Mouse (Mus musculus): ENCODE measurements around the gene Keg1. TPM values are rescaled to one million over a fixed set of nuclear protein-coding genes. Genes with fewer than 3 reads are reported as not detected.

Gene Keg1
- total RNA-seq, 2 experiments from 2014 or later: 3.3 to 5.8 TPM

GRCm38 (mm10) chr19:12762212-12763130 lies 66.9 kb downstream of the Keg1 start:
- no peak for DNase-seq

- DNase-seq: no peak
These were observed 69.7 kb downstream of the Keg1 start, which contains the start of gene Cntf for GRCm38 (mm10) chr19:12765308-12765707. TSS of gene Cntf (minus strand) at chr19:12765632.

Other genes with a start within 250 kb of the Keg1 start
- 10 to 100 TPM; 15.1 to 16.1 TPM for gene Mpeg1, start 235.0 kb upstream of the Keg1 start, total RNA-seq (2021)
- gene Dtx4, start 194.3 kb upstream of the Keg1 start, total RNA-seq (2021): 10 to 100 TPM; 22.5 to 24.4 TPM
- gene Fam111a, start 150.0 kb upstream of the Keg1 start, total RNA-seq (2021): 10 to 100 TPM; 11.9 to 14.8 TPM
- gene Gm4952, start 95.8 kb upstream of the Keg1 start, total RNA-seq (2021): 10 to 100 TPM; 20.3 to 53.3 TPM
- gene Glyat, start 62.5 kb upstream of the Keg1 start, total RNA-seq (2021): 1 to 10 TPM; 4.0 to 6.2 TPM
- not detected for gene Olfr1442, start 25.3 kb upstream of the Keg1 start, total RNA-seq (2021)
- not detected for gene Olfr1443, start 17.7 kb upstream of the Keg1 start, total RNA-seq (2021)
- 1 to 10 TPM; 2.9 to 3.5 TPM for gene Cntf, start 69.8 kb downstream of the Keg1 start, total RNA-seq (2021)
- gene Zfp91, start 100.3 kb downstream of the Keg1 start, total RNA-seq (2021): 10 to 100 TPM; 80.6 to 86.3 TPM
- gene Lpxn, start 100.4 kb downstream of the Keg1 start, total RNA-seq (2021): 1 to 10 TPM; 2.0 to 2.1 TPM
- gene Gm5244, start 150.9 kb downstream of the Keg1 start, total RNA-seq (2021): not detected
- gene Olfr1444, start 161.5 kb downstream of the Keg1 start, total RNA-seq (2021): not detected
- gene Olfr1445, start 188.1 kb downstream of the Keg1 start, total RNA-seq (2021): not detected
- not detected for gene Olfr1446, start 197.7 kb downstream of the Keg1 start, total RNA-seq (2021)
- not detected for gene Olfr1447, start 208.0 kb downstream of the Keg1 start, total RNA-seq (2021)
- gene Olfr1448, start 228.6 kb downstream of the Keg1 start, total RNA-seq (2021): not detected
- gene Olfr1449, start 235.1 kb downstream of the Keg1 start, total RNA-seq (2021): not detected